Comparison of ENCODE assay signal across 9 mouse cellular contexts in genomic region chr2:102038895-102039667, GRCm38 (mm10).
DNase-seq lines count a peak whose midpoint lies in the region; ATAC-seq and TF ChIP-seq lines count a peak whose summit lies in the region.
"Had no signal": no experiment of that assay in that cellular context is flagged by ENCODE, and none has a peak within 500 bp of the region (broad histone marks: within the 10 kb centered on the region; RNA-seq: fewer than 3 reads in every experiment).

No protein-coding gene starts in this region.

- peak; percentile 33; the same call in 1 of the 2 replicates for ATAC-seq in liver, embryonic 16.5 days (ENCODE audit: low read depth)
- ATAC-seq in liver, embryonic 11.5 days (replicated peaks; ENCODE audit: low FRiP score): no peak; the same call in 1 of the 2 replicates
- ATAC-seq in Patski: peak; percentile 23
- ATAC-seq in hindbrain, embryonic 14.5 days (ENCODE audit: low FRiP score): no peak

- H3K27ac ChIP-seq in liver, embryonic 16.5 days (ENCODE audit: low read length): no peak overlapping the region
- H3K27ac ChIP-seq in liver, embryonic 11.5 days (ENCODE audit: low read depth, low read length): no peak overlapping the region
- peak overlapping the region; percentile 66 for H3K27ac ChIP-seq in hindbrain, embryonic 14.5 days
- no peak overlapping the region for H3K27ac ChIP-seq in embryonic facial prominence, embryonic 10.5 days (replicated peaks)

- in situ Hi-C loops in Patski (cut with MboI; ENCODE audit: low pct_unique_long_range_greater_than_20kb): no loop called here

- CTCF ChIA-PET in Patski (lab: Charles Lee): interaction anchor here (0.9 to 2.8 kb wide), 3 partner anchors 8 to 38 kb away, joined by 3 to 8 read pairs (median 4); no protein-coding TSS in a partner anchor

- no peaks in the 10 kb centered on the region for H3K27me3 ChIP-seq in liver, embryonic 16.5 days (ENCODE audit: control insufficient read depth, insufficient read depth, low read depth, low read length)
- no peaks in the 10 kb centered on the region for H3K27me3 ChIP-seq in liver, embryonic 11.5 days (replicated peaks; ENCODE audit: control insufficient read depth, insufficient read depth, low read length)
- no peaks in the 10 kb centered on the region for H3K27me3 ChIP-seq in Patski
- no peaks in the 10 kb centered on the region for H3K27me3 ChIP-seq in hindbrain, embryonic 14.5 days (ENCODE audit: control insufficient read depth, insufficient read depth, low read length)
- H3K27me3 ChIP-seq in embryonic facial prominence, embryonic 10.5 days (replicated peaks; ENCODE audit: low read depth, poor library complexity, severe bottlenecking): no peaks in the 10 kb centered on the region

- TF ChIP-seq CTCF in Patski (IDR thresholded peaks at IDR 0.05): no peak

- WGBS in liver, embryonic 16.5 days (ENCODE audit: insufficient replicate concordance): 29% methylated on average over 7 of the region's 7 CpGs
- 59% methylated on average over 7 of the region's 7 CpGs for WGBS in liver, embryonic 11.5 days
- 90% methylated on average over 7 of the region's 7 CpGs for WGBS in hindbrain, embryonic 14.5 days
- WGBS in embryonic facial prominence, embryonic 10.5 days: 91% methylated on average over 7 of the region's 7 CpGs

- no peaks in the 10 kb centered on the region for H3K36me3 ChIP-seq in liver, embryonic 16.5 days (ENCODE audit: control insufficient read depth, insufficient read depth)
- no peaks in the 10 kb centered on the region for H3K36me3 ChIP-seq in liver, embryonic 11.5 days (ENCODE audit: control insufficient read depth, insufficient read depth, low read length)
- H3K36me3 ChIP-seq in hindbrain, embryonic 14.5 days (replicated peaks; ENCODE audit: control insufficient read depth, insufficient read depth): no peaks in the 10 kb centered on the region
- peaks cover 3% of the 10 kb centered on the region; the same call in 1 of the 2 replicates for H3K36me3 ChIP-seq in embryonic facial prominence, embryonic 10.5 days (replicated peaks)

- no peak for DNase-seq in liver, embryonic 11.5 days (ENCODE audit: low spot score)
- no peak for DNase-seq in Patski (ENCODE audit: low read depth, low spot score)
- no peak for DNase-seq in hindbrain, embryonic 14.5 days (ENCODE audit: low spot score)
- DNase-seq in thymus, adult 18-20 months: peak; percentile 70 to 85
- DNase-seq in embryonic facial prominence, embryonic 10.5 days (ENCODE audit: low spot score): no peak
- no peak for DNase-seq in frontal cortex, postnatal 36 days (ENCODE audit: low spot score in 2 of 2)
- no peak for DNase-seq in left cerebral cortex, postnatal 4 days

- intact Hi-C loops in left cerebral cortex, postnatal 4 days (cut with DNase I): no loop called here

- H3K4me3 ChIP-seq in liver, embryonic 16.5 days (ENCODE audit: low read depth, low read length): no peak overlapping the region
- no peak overlapping the region for H3K4me3 ChIP-seq in liver, embryonic 11.5 days (ENCODE audit: low read depth, low read length)
- no peak overlapping the region for H3K4me3 ChIP-seq in hindbrain, embryonic 14.5 days (replicated peaks; ENCODE audit: low read length)
- H3K4me3 ChIP-seq in embryonic facial prominence, embryonic 10.5 days: no peak overlapping the region
- H3K4me3 ChIP-seq: erythroblast, embryonic 14.5 days had no signal

- H3K4me1 ChIP-seq in liver, embryonic 16.5 days (ENCODE audit: control insufficient read depth, low read depth, low read length): peaks cover 4% of the 10 kb centered on the region
- H3K4me1 ChIP-seq in liver, embryonic 11.5 days (replicated peaks; ENCODE audit: control insufficient read depth, insufficient read depth, low read length): peaks cover 11% of the 10 kb centered on the region
- peaks cover 38% of the 10 kb centered on the region for H3K4me1 ChIP-seq in hindbrain, embryonic 14.5 days (replicated peaks; ENCODE audit: control insufficient read depth, insufficient read depth, low read length)
- peaks cover 26% of the 10 kb centered on the region for H3K4me1 ChIP-seq in embryonic facial prominence, embryonic 10.5 days

- no peak overlapping the region for H3K9ac ChIP-seq in liver, embryonic 16.5 days (ENCODE audit: low read depth, low read length)
- no peak overlapping the region for H3K9ac ChIP-seq in liver, embryonic 11.5 days (ENCODE audit: low read depth, low read length)
- no peak overlapping the region for H3K9ac ChIP-seq in hindbrain, embryonic 14.5 days

- POLR2A ChIA-PET in Patski (lab: Charles Lee): no interaction called here

- H3K9me3 ChIP-seq in liver, embryonic 16.5 days (replicated peaks; ENCODE audit: control insufficient read depth, low read length): no peaks in the 10 kb centered on the region
- H3K9me3 ChIP-seq in liver, embryonic 11.5 days (ENCODE audit: control insufficient read depth, low read length): no peaks in the 10 kb centered on the region
- H3K9me3 ChIP-seq in hindbrain, embryonic 14.5 days (ENCODE audit: control insufficient read depth, low read length): no peaks in the 10 kb centered on the region
- H3K9me3 ChIP-seq in embryonic facial prominence, embryonic 10.5 days: no peaks in the 10 kb centered on the region

- no peak overlapping the region for H3K4me2 ChIP-seq in liver, embryonic 16.5 days (ENCODE audit: low read depth, low read length)
- H3K4me2 ChIP-seq in liver, embryonic 11.5 days: no peak overlapping the region
- H3K4me2 ChIP-seq in hindbrain, embryonic 14.5 days (replicated peaks): no peak overlapping the region

Comparison
In these comparisons a context has a peak if more than half of its experiments do, and no peak if none do; other contexts are left out.
1. ATAC-seq: peak in liver, embryonic 16.5 days (single experiment) and Patski (single experiment); none in liver, embryonic 11.5 days (single experiment) and hindbrain, embryonic 14.5 days (single experiment).
2. DNase-seq: peak in thymus, adult 18-20 months (2 of 2); none in liver, embryonic 11.5 days (single experiment), Patski (single experiment), hindbrain, embryonic 14.5 days (single experiment), embryonic facial prominence, embryonic 10.5 days (single experiment), frontal cortex, postnatal 36 days (0 of 2) and left cerebral cortex, postnatal 4 days (single experiment).